12 mouse cellular contexts compared by ENCODE assay signal in genomic region chr17:87968483-87968926, GRCm38 (mm10). TPM values are rescaled to one million over a fixed set of nuclear protein-coding genes. Genes with fewer than 3 reads are reported as not detected.
A peak's percentile ranks its signal among the peaks of the same experiment; 100 is the strongest.
DNase-seq lines count a peak whose midpoint lies in the region; ATAC-seq and TF ChIP-seq lines count a peak whose summit lies in the region.
"Not testable (repeated sequence)": the region's sequence is repeated elsewhere in the genome, so short reads cannot be mapped to it uniquely, and the experiment has no call there.
"Had no signal": no experiment of that assay in that cellular context is flagged by ENCODE, and none has a peak within 500 bp of the region (broad histone marks: within the 10 kb centered on the region; RNA-seq: fewer than 3 reads in every experiment).

No protein-coding gene starts in this region.

- not testable (repeated sequence) for H3K4me3 ChIP-seq in ES-Bruce4 (ENCODE audit: low read depth, low read length); embryonic facial prominence, embryonic 14.5 days (ENCODE audit: low read depth, low read length); hindbrain, embryonic 15.5 days; kidney, embryonic 14.5 days (ENCODE audit: low read length); liver, embryonic 15.5 days (replicated peaks); midbrain, embryonic 12.5 days

- H3K4me2 ChIP-seq in embryonic facial prominence, embryonic 14.5 days (ENCODE audit: low read depth, low read length); hindbrain, embryonic 15.5 days; kidney, embryonic 14.5 days (replicated peaks; ENCODE audit: low read depth, low read length); liver, embryonic 15.5 days; midbrain, embryonic 12.5 days (replicated peaks): not testable (repeated sequence)

- not testable (repeated sequence) for TF ChIP-seq POLR2A in ES-Bruce4 (IDR thresholded peaks at IDR 0.05; ENCODE audit: insufficient read depth, low read length)

- not testable (repeated sequence) for TF ChIP-seq EP300 in ES-Bruce4 (IDR thresholded peaks at IDR 0.05; ENCODE audit: insufficient read depth, low read depth, low read length)

- H3K27ac ChIP-seq in ES-Bruce4 (ENCODE audit: insufficient read depth, low read length); embryonic facial prominence, embryonic 14.5 days (replicated peaks; ENCODE audit: low read depth, low read length); hindbrain, embryonic 15.5 days (replicated peaks); kidney, embryonic 14.5 days (ENCODE audit: low read depth, low read length); liver, embryonic 15.5 days (replicated peaks); midbrain, embryonic 12.5 days (replicated peaks): not testable (repeated sequence)

- H3K36me3 ChIP-seq in ES-Bruce4 (ENCODE audit: control insufficient read depth, insufficient read depth, low read length, poor library complexity, severe bottlenecking); embryonic facial prominence, embryonic 14.5 days (ENCODE audit: control insufficient read depth, insufficient read depth, low read length); hindbrain, embryonic 15.5 days; kidney, embryonic 14.5 days (ENCODE audit: control insufficient read depth, insufficient read depth, low read length); liver, embryonic 15.5 days (replicated peaks); midbrain, embryonic 12.5 days: not testable (repeated sequence)

- peak; percentile 5 for TF ChIP-seq CTCF in ES-Bruce4 (IDR thresholded peaks at IDR 0.05; ENCODE audit: low read depth, low read length)

- H3K9ac ChIP-seq in ES-Bruce4 (ENCODE audit: low read depth, poor library complexity, severe bottlenecking); embryonic facial prominence, embryonic 14.5 days (ENCODE audit: low read depth, low read length); hindbrain, embryonic 15.5 days; kidney, embryonic 14.5 days (ENCODE audit: low read depth, low read length); liver, embryonic 15.5 days; midbrain, embryonic 12.5 days (replicated peaks): not testable (repeated sequence)

- DNase-seq in embryonic facial prominence, embryonic 14.5 days (ENCODE audit: low spot score), result not testable (repeated sequence)

- WGBS in embryonic facial prominence, embryonic 14.5 days, result 48% methylated on average over 5 of the region's 8 CpGs
- 30% methylated on average over 7 of the region's 8 CpGs for WGBS in hindbrain, embryonic 15.5 days
- WGBS in kidney, embryonic 14.5 days, result 55% methylated on average over 5 of the region's 8 CpGs
- WGBS in liver, embryonic 15.5 days (ENCODE audit: insufficient replicate concordance), result 51% methylated on average over 7 of the region's 8 CpGs
- 46% methylated on average over 6 of the region's 8 CpGs for WGBS in midbrain, embryonic 12.5 days

- ATAC-seq in embryonic facial prominence, embryonic 14.5 days (ENCODE audit: low read depth), result peak; percentile 77; the same call in 1 of the 2 replicates
- ATAC-seq in granulocyte monocyte progenitor cell, adult 5-6 weeks (replicated peaks; ENCODE audit: poor library complexity, severe bottlenecking), result peak; percentile 99
- peak; percentile 63; the same call in 1 of the 2 replicates for ATAC-seq in hindbrain, embryonic 15.5 days (ENCODE audit: low FRiP score, low read depth)
- peak; percentile 76 for ATAC-seq in kidney, embryonic 14.5 days (ENCODE audit: low FRiP score, low TSS enrichment)
- ATAC-seq in liver, embryonic 15.5 days (ENCODE audit: insufficient read depth), result peak; percentile 52; the same call in 1 of the 2 replicates
- ATAC-seq in midbrain, embryonic 12.5 days (ENCODE audit: low FRiP score, low read depth), result peak; percentile 56; the same call in 1 of the 2 replicates
- ATAC-seq in neutrophil, adult 5-6 weeks (ENCODE audit: extremely low read depth, insufficient number of reproducible peaks, low FRiP score, poor library complexity, severe bottlenecking), result peak; percentile 94

- H3K4me1 ChIP-seq in ES-Bruce4 (ENCODE audit: control insufficient read depth, insufficient read depth, low read length); embryonic facial prominence, embryonic 14.5 days (ENCODE audit: control insufficient read depth, insufficient read depth, low read length); hindbrain, embryonic 15.5 days (replicated peaks); kidney, embryonic 14.5 days (ENCODE audit: control insufficient read depth, insufficient read depth, low read length); midbrain, embryonic 12.5 days: not testable (repeated sequence)
- H3K4me1 ChIP-seq in liver, embryonic 15.5 days (replicated peaks), result peaks cover 11% of the 10 kb centered on the region; the same call in 1 of the 2 replicates

- H3K27me3 ChIP-seq in ES-Bruce4 (ENCODE audit: control insufficient read depth, insufficient read depth, low read length, poor library complexity, severe bottlenecking); embryonic facial prominence, embryonic 14.5 days (replicated peaks; ENCODE audit: control insufficient read depth, insufficient read depth, low read length); hindbrain, embryonic 15.5 days; kidney, embryonic 14.5 days (ENCODE audit: control insufficient read depth, insufficient read depth, low read length); liver, embryonic 15.5 days; midbrain, embryonic 12.5 days: not testable (repeated sequence)

- peaks cover 32% of the 10 kb centered on the region for H3K9me3 ChIP-seq in ES-Bruce4 (replicated peaks; ENCODE audit: control insufficient read depth, insufficient read depth, low read length, poor library complexity, severe bottlenecking)
- H3K9me3 ChIP-seq in embryonic facial prominence, embryonic 14.5 days (ENCODE audit: control insufficient read depth, low read length); hindbrain, embryonic 15.5 days; kidney, embryonic 14.5 days (ENCODE audit: control insufficient read depth, low read length); liver, embryonic 15.5 days (replicated peaks); midbrain, embryonic 12.5 days: not testable (repeated sequence)

RNA-seq across cellular contexts. Expression of gene Msh6, which starts 6.4 kb away (rescaled TPM):
- 421 and 452 TPM in 2 replicates for polyA plus RNA-seq in ES-Bruce4 (2011; ENCODE audit: insufficient read depth, insufficient read length, low read depth, missing spikeins)
- 38.5 and 45.4 TPM in 2 replicates for polyA plus RNA-seq in embryonic facial prominence, embryonic 14.5 days (2014; fragmentation: Nextera tagmentation; extraction: Ambion mirVana)
- total RNA-seq in granulocyte monocyte progenitor cell, adult 5-6 weeks (2014; fragmentation: Nextera tagmentation), result 59.2 and 72.8 TPM in 2 replicates
- 84.2 and 89.4 TPM in 2 replicates for total RNA-seq in granulocyte monocyte progenitor cell, adult 5-6 weeks (2017)
- 29.6 and 31.8 TPM in 2 replicates for polyA plus RNA-seq in hindbrain, embryonic 15.5 days (2015; fragmentation: Nextera tagmentation; extraction: Ambion mirVana)
- polyA plus RNA-seq in kidney, embryonic 14.5 days (2014; fragmentation: Nextera tagmentation; extraction: Ambion mirVana), result 35.6 and 70.6 TPM in 2 replicates
- 24.5 TPM in 2 replicates for polyA plus RNA-seq in liver, embryonic 15.5 days (2015; fragmentation: Nextera tagmentation; extraction: Ambion mirVana)
- 70.4 and 74.1 TPM in 2 replicates for polyA plus RNA-seq in midbrain, embryonic 12.5 days (2016; fragmentation: Nextera tagmentation; extraction: Ambion mirVana)
- 32.7 and 35.3 TPM in 2 replicates for total RNA-seq in neutrophil, adult 5-6 weeks (2017)

RNA-seq across cellular contexts. Expression of gene Rpl36-ps4, which starts 47.7 kb away (rescaled TPM):
- polyA plus RNA-seq in ES-Bruce4 (2011; ENCODE audit: insufficient read depth, insufficient read length, low read depth, missing spikeins), result not detected in 2 replicates
- polyA plus RNA-seq in embryonic facial prominence, embryonic 14.5 days (2014; fragmentation: Nextera tagmentation; extraction: Ambion mirVana), result not detected in 2 replicates
- total RNA-seq in granulocyte monocyte progenitor cell, adult 5-6 weeks (2014; fragmentation: Nextera tagmentation), result not detected in 2 replicates
- total RNA-seq in granulocyte monocyte progenitor cell, adult 5-6 weeks (2017), result not detected in 2 replicates
- not detected in 2 replicates for polyA plus RNA-seq in hindbrain, embryonic 15.5 days (2015; fragmentation: Nextera tagmentation; extraction: Ambion mirVana)
- not detected in 2 replicates for polyA plus RNA-seq in kidney, embryonic 14.5 days (2014; fragmentation: Nextera tagmentation; extraction: Ambion mirVana)
- polyA plus RNA-seq in liver, embryonic 15.5 days (2015; fragmentation: Nextera tagmentation; extraction: Ambion mirVana), result not detected in 2 replicates
- polyA plus RNA-seq in midbrain, embryonic 12.5 days (2016; fragmentation: Nextera tagmentation; extraction: Ambion mirVana), result not detected in 2 replicates
- not detected in 2 replicates for total RNA-seq in neutrophil, adult 5-6 weeks (2017)
- total RNA-seq: adrenal gland, adult 2 months; gastrocnemius, adult 18-20 months; layer of hippocampus, postnatal 10 days; left cerebral cortex, postnatal 4 days had no signal
- polyA plus RNA-seq: adrenal gland, adult 2 months had no signal
